Mouse (Mus musculus) kidney, adult 2 months (tissue): ENCODE measurements around the gene Abt1.

Experiments used
- CTCF ChIP-seq: fragments of 200-500 bp; conservative IDR thresholded peaks from 2 replicates; pipeline ENCODE4 v1.5.1; 2011; ENCODE audit warnings: low read depth, mild to moderate bottlenecking, control low read depth, low read length, moderate library complexity, mixed read lengths; ENCODE audit not compliant: insufficient read depth, insufficient read length
- POLR2A ChIP-seq: fragments of 200-500 bp; IDR thresholded peaks from one replicate; pipeline ENCODE4 v1.6.1; 2011; ENCODE audit warnings: low read depth, low read length, control low read depth

DNA sequence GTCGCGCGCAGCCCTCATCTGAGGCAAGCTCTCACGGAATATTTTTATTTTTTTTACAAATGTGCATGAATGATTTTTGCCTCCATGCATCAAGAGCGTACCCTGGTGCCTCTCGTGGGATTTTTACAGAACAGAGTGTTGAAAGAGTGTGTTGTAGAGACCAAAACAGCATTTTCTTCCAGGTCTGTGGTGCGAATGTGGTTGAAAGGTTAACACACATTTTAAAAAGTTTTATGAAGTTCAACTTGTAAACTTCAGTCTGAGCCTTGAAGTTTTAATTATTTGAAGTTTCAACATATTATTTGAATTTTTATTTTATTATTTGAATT lies 350 bp upstream of the Abt1 start:
- TF ChIP-seq CTCF, result no peak
- no peak for TF ChIP-seq POLR2A
